Mouse (Mus musculus) kidney, postnatal 0 days (tissue): Measurements from ENCODE around the gene Myl6. TPM values are rescaled to one million over a fixed set of nuclear protein-coding genes. Genes with fewer than 3 reads are reported as not detected.
A peak's percentile ranks its signal among the peaks of the same experiment; 100 is the strongest.

Experiments
- ATAC-seq: fragments of 200-750 bp; cut with Nextera tagmentation; replicated peaks from 2 replicates; pipeline ENCODE4 v1.8.0; 2017; ENCODE audit warnings: low read depth, moderate number of reproducible peaks, moderate TSS enrichment, moderate library complexity; ENCODE audit not compliant: low FRiP score
- DNase-seq: peaks from one replicate; pipeline ENCODE4 v3.0.0-alpha.2; 2016; ENCODE audit warnings: low spot score
- H3K27ac ChIP-seq: fragments of 300-500 bp; sonication (generic); 2 replicates; pipeline ENCODE4 v1.5.1; 2014; ENCODE audit warnings: mild to moderate bottlenecking
- H3K27me3 ChIP-seq: fragments of 300-500 bp; sonication (generic); 2 replicates; pipeline ENCODE4 v1.6.1; 2014; ENCODE audit warnings: low read length, mixed read lengths; ENCODE audit not compliant: insufficient read depth
- H3K36me3 ChIP-seq: fragments of 300-500 bp; sonication (generic); 2 replicates; pipeline ENCODE4 v1.6.1; 2014; ENCODE audit warnings: low read length, mixed read lengths; ENCODE audit not compliant: insufficient read depth
- H3K4me1 ChIP-seq: fragments of 300-500 bp; sonication (generic); replicated peaks from 2 replicates; pipeline ENCODE4 v1.6.1; 2014; ENCODE audit warnings: antibody characterized with exemption, low read length, mixed read lengths; ENCODE audit not compliant: insufficient read depth
- H3K4me2 ChIP-seq: fragments of 300-500 bp; sonication (generic); 2 replicates; pipeline ENCODE4 v1.6.1; 2014; ENCODE audit warnings: mild to moderate bottlenecking, low read length, moderate library complexity, mixed read lengths
- H3K4me3 ChIP-seq: fragments of 300-500 bp; sonication (generic); replicated peaks from 2 replicates; pipeline ENCODE4 v1.5.1; 2014; ENCODE audit warnings: low read depth, low read length
- H3K9ac ChIP-seq: fragments of 300-500 bp; sonication (generic); 2 replicates; pipeline ENCODE4 v1.6.1; 2014; ENCODE audit warnings: low read depth, low read length
- H3K9me3 ChIP-seq: fragments of 300-500 bp; sonication (generic); replicated peaks from 2 replicates; pipeline ENCODE4 v1.6.1; 2016; ENCODE audit warnings: low read length, inconsistent platforms, mixed read lengths
- CTCF ChIP-seq: IDR thresholded peaks from 2 replicates; pipeline ENCODE4 v1.5.1; 2016; ENCODE audit warnings: antibody characterized with exemption, low read depth, mild to moderate bottlenecking, moderate library complexity
- WGBS: fragments of 180-500 bp; shearing (Covaris S2); extraction: QIAGEN DNeasy Blood & Tissue Kit; methylation state at CpG from one replicate; pipeline ENCODE4 v1.1.7; 2014; 5-methylcytosine and 5-hydroxymethylcytosine counted together
- polyA plus RNA-seq: library from polyadenylated mRNA; unstranded; fragments of >200 nt; fragmentation: Nextera tagmentation; extraction: Ambion mirVana; gene quantifications from 2 replicates; pipeline ENCODE4 v1.2.1, GENCODE M21; 2015

The Myl6 gene
- polyA plus RNA-seq, 1 experiment from 2014 or later: 1,495 TPM

GRCm38 (mm10) chr10:128489380-128489779, 4.6 kb downstream of the Myl6 start:
- no peak overlapping the region for H3K9ac ChIP-seq
- H3K36me3 ChIP-seq: peaks cover 51% of the 10 kb centered on the region
- H3K4me3 ChIP-seq: no peak overlapping the region
- no peak overlapping the region for H3K4me2 ChIP-seq
- TF ChIP-seq CTCF: no peak
- H3K4me1 ChIP-seq: peaks cover 14% of the 10 kb centered on the region; the same call in 1 of the 2 replicates
- peak; percentile 48 for DNase-seq
- 63% methylated on average over 5 of the region's 5 CpGs for WGBS
- H3K9me3 ChIP-seq: no peaks in the 10 kb centered on the region
- no peaks in the 10 kb centered on the region for H3K27me3 ChIP-seq
- H3K27ac ChIP-seq: peak overlapping the region; percentile 51; the same call in 1 of the 2 replicates
- no peak for ATAC-seq

GRCm38 (mm10) chr10:128488776-128489175, 5.2 kb downstream of the Myl6 start:
- Histone ChIP-seq H3K4me1 (peaks cover 14% of the 10 kb centered on the region; the same call in 1 of the 2 replicates), H3K4me2 (no peak overlapping the region), H3K27ac (no peak overlapping the region), H3K4me3 (no peak overlapping the region), H3K9me3 (no peaks in the 10 kb centered on the region), H3K9ac (no peak overlapping the region), H3K27me3 (no peaks in the 10 kb centered on the region), H3K36me3 (peaks cover 57% of the 10 kb centered on the region)
- 72% methylated on average over 4 of the region's 4 CpGs for WGBS
- ATAC-seq (no peak), DNase-seq (no peak)
- TF ChIP-seq CTCF: no peak

- Histone ChIP-seq H3K27me3 (no peaks in the 10 kb centered on the region), H3K9ac (no peak overlapping the region), H3K9me3 (no peaks in the 10 kb centered on the region), H3K27ac (no peak overlapping the region), H3K4me2 (no peak overlapping the region), H3K4me1 (peaks cover 14% of the 10 kb centered on the region; the same call in 1 of the 2 replicates), H3K4me3 (no peak overlapping the region), H3K36me3 (peaks cover 64% of the 10 kb centered on the region)
- ATAC-seq (no peak), DNase-seq (no peak)
- no peak for TF ChIP-seq CTCF
- WGBS: 85% methylated on average over 22 of the region's 22 CpGs
Observed at GRCm38 (mm10) chr10:128487861-128488712, 5.9 kb downstream of the Myl6 start.

- H3K4me3 ChIP-seq: no peak overlapping the region
- 85% methylated on average over 7 of the region's 7 CpGs for WGBS
Observed at GRCm38 (mm10) chr10:128486370-128486769, 7.6 kb downstream of the Myl6 start.

GRCm38 (mm10) chr10:128474366-128474765, 19.6 kb downstream of the Myl6 start:
- ATAC-seq (no peak), DNase-seq (no peak)
- TF ChIP-seq CTCF: no peak
- H3K4me3 ChIP-seq: no peak overlapping the region
- H3K36me3 ChIP-seq: peaks cover 68% of the 10 kb centered on the region
- no peak overlapping the region for H3K27ac ChIP-seq
- no peak overlapping the region for H3K4me2 ChIP-seq
- 92% methylated on average over 12 of the region's 12 CpGs for WGBS
- H3K27me3 ChIP-seq: no peaks in the 10 kb centered on the region
- no peaks in the 10 kb centered on the region for H3K9me3 ChIP-seq
- no peaks in the 10 kb centered on the region for H3K4me1 ChIP-seq
- no peak overlapping the region for H3K9ac ChIP-seq

More at GRCm38 (mm10) chr10:128486370-128486769, 7.6 kb downstream of the Myl6 start:
- Histone ChIP-seq H3K4me2 (no peak overlapping the region), H3K9me3 (no peaks in the 10 kb centered on the region), H3K9ac (no peak overlapping the region), H3K36me3 (peaks cover 79% of the 10 kb centered on the region), H3K4me1 (peaks cover 4% of the 10 kb centered on the region; the same call in 1 of the 2 replicates), H3K27ac (no peak overlapping the region), H3K27me3 (no peaks in the 10 kb centered on the region)
- DNase-seq (no peak), ATAC-seq (no peak)
- no peak for TF ChIP-seq CTCF

GRCm38 (mm10) chr10:128460270-128460630, 33.7 kb downstream of the Myl6 start:
- H3K9ac ChIP-seq: peak overlapping the region; percentile 96; the same call in 1 of the 2 replicates
- DNase-seq (peak; percentile 11), ATAC-seq (no peak)
- H3K9me3 ChIP-seq: no peaks in the 10 kb centered on the region
- no peaks in the 10 kb centered on the region for H3K27me3 ChIP-seq
- WGBS: 4% methylated on average over 5 of the region's 5 CpGs
- H3K27ac ChIP-seq: peak overlapping the region; percentile 44; the same call in 1 of the 2 replicates
- H3K4me3 ChIP-seq: peak overlapping the region; percentile 93
- H3K4me2 ChIP-seq: peak overlapping the region; percentile 72
- peaks cover 11% of the 10 kb centered on the region for H3K4me1 ChIP-seq
- TF ChIP-seq CTCF: no peak
- H3K36me3 ChIP-seq: peaks cover 24% of the 10 kb centered on the region
